Mouse (Mus musculus) limb, embryonic 14.5 days (tissue): ENCODE results near the gene Fut2. TPM values are rescaled to one million over a fixed set of nuclear protein-coding genes. Genes with fewer than 3 reads are reported as not detected.

Source experiments
- ATAC-seq: fragments of 200-750 bp; cut with Nextera tagmentation; 2 replicates; pipeline ENCODE4 v1.8.0; 2017; ENCODE audit warnings: low read depth, moderate number of reproducible peaks, moderate TSS enrichment; ENCODE audit not compliant: low FRiP score
- DNase-seq: peaks from one replicate; pipeline ENCODE4 v3.0.0-alpha.2; 2015; ENCODE audit warnings: low spot score
- H3K27ac ChIP-seq: fragments of 300-500 bp; sonication (generic); replicated peaks from 2 replicates; pipeline ENCODE4 v1.5.1; 2014; ENCODE audit warnings: low read depth, mild to moderate bottlenecking, low read length, moderate library complexity, mixed read lengths
- H3K27me3 ChIP-seq: fragments of 300-500 bp; sonication (generic); 2 replicates; pipeline ENCODE4 v1.6.1; 2014; ENCODE audit warnings: low read length, mixed read lengths; ENCODE audit not compliant: control insufficient read depth, insufficient read depth
- H3K36me3 ChIP-seq: fragments of 300-500 bp; sonication (generic); 2 replicates; pipeline ENCODE4 v1.6.1; 2014; ENCODE audit warnings: mild to moderate bottlenecking, low read length, moderate library complexity, mixed read lengths; ENCODE audit not compliant: control insufficient read depth, insufficient read depth
- H3K4me1 ChIP-seq: fragments of 300-500 bp; sonication (generic); 2 replicates; pipeline ENCODE4 v1.6.1; 2014; ENCODE audit warnings: antibody characterized with exemption, low read length, mixed read lengths; ENCODE audit not compliant: control insufficient read depth, insufficient read depth
- H3K4me2 ChIP-seq: fragments of 300-500 bp; sonication (generic); replicated peaks from 2 replicates; pipeline ENCODE4 v1.6.1; 2014; ENCODE audit warnings: low read depth, mild to moderate bottlenecking, low read length, moderate library complexity; ENCODE audit not compliant: severe bottlenecking
- H3K4me3 ChIP-seq: fragments of 300-500 bp; sonication (generic); replicated peaks from 2 replicates; pipeline ENCODE4 v1.5.1; 2014; ENCODE audit warnings: low read length
- H3K9ac ChIP-seq: fragments of 300-500 bp; sonication (generic); 2 replicates; pipeline ENCODE4 v1.6.1; 2014; ENCODE audit warnings: mild to moderate bottlenecking, low read depth, low read length, moderate library complexity; ENCODE audit not compliant: severe bottlenecking
- H3K9me3 ChIP-seq: fragments of 300-500 bp; sonication (generic); 2 replicates; pipeline ENCODE4 v1.6.1; 2016; ENCODE audit warnings: low read length; ENCODE audit not compliant: control insufficient read depth
- POLR2A ChIP-seq: fragments of 200-500 bp; IDR thresholded peaks from 2 replicates; pipeline ENCODE4 v1.8.0; 2012; ENCODE audit warnings: inconsistent platforms, mild to moderate bottlenecking, moderate library complexity, borderline replicate concordance; ENCODE audit not compliant: insufficient read depth, insufficient read length; ENCODE audit errors: extremely low read depth
- WGBS: fragments of 180-500 bp; shearing (Covaris S2); extraction: QIAGEN DNeasy Blood & Tissue Kit; methylation state at CpG from one replicate; pipeline ENCODE4 v1.1.7; 2014; 5-methylcytosine and 5-hydroxymethylcytosine counted together
- polyA plus RNA-seq, 2 experiments: library from polyadenylated mRNA; depleted of rRNA in 1 of 2; stranded (reverse) in 1 of 2; unstranded in 1 of 2; fragments of >200 nt; fragmentation: Nextera tagmentation in 1 of 2; extraction: Ambion mirVana in 1 of 2; gene quantifications; 2 replicates each; pipeline versions ENCODE4 v1.2.1 to v1.2.3; 2012 to 2014

The Fut2 gene
- polyA plus RNA-seq, 2 experiments = 1.4 to 2.9 TPM

GRCm38 (mm10) chr7:45640191-45640957 is 25.8 kb downstream of the Fut2 start:
- ATAC-seq (no peak), DNase-seq (no peak)
- Histone ChIP-seq H3K27me3 (no peaks in the 10 kb centered on the region), H3K27ac (no peak overlapping the region; the same call in 1 of the 2 replicates), H3K9me3 (no peaks in the 10 kb centered on the region), H3K9ac (no peak overlapping the region), H3K4me2 (0 out of 2 replicates have a peak overlapping the region, but pooled peaks have one; percentile 15), H3K4me1 (peaks cover 35% of the 10 kb centered on the region), H3K36me3 (0 out of 2 replicates have a peak, but pooled peaks cover 7% of the 10 kb centered on the region), H3K4me3 (peak overlapping the region; percentile 7; the same call in 1 of the 2 replicates)
- TF ChIP-seq POLR2A = no peak
- WGBS = 75% methylated on average over 19 of the region's 19 CpGs

- WGBS = 27% methylated on average over 19 of the region's 19 CpGs
These were observed 26.6 kb downstream of the Fut2 start, which contains the start of gene Mamstr for GRCm38 (mm10) chr7:45639561-45640027. Gene Mamstr (plus strand): TSS chr7:45639977.

GRCm38 (mm10) chr7:45638623-45639401 is 27.4 kb downstream of the Fut2 start:
- Histone ChIP-seq H3K27ac (no peak overlapping the region), H3K9me3 (no peaks in the 10 kb centered on the region), H3K36me3 (0 out of 2 replicates have a peak, but pooled peaks cover 7% of the 10 kb centered on the region), H3K27me3 (no peaks in the 10 kb centered on the region), H3K9ac (peak overlapping the region; percentile 38; the same call in 1 of the 2 replicates), H3K4me1 (peaks cover 30% of the 10 kb centered on the region), H3K4me3 (peak overlapping the region; percentile 29), H3K4me2 (peak overlapping the region; percentile 52)
- TF ChIP-seq POLR2A = peak; percentile 67; the same call in 1 of the 2 replicates
- 19% methylated on average over 29 of the region's 29 CpGs for WGBS
- ATAC-seq (peak; percentile 85), DNase-seq (peak; percentile 98)

More at GRCm38 (mm10) chr7:45639561-45640027, 26.6 kb downstream of the Fut2 start, which contains the start of gene Mamstr:
- Histone ChIP-seq H3K27ac (no peak within 1 kb of the TSS; the same call in 1 of the 2 replicates), H3K4me3 (peak within 1 kb of the TSS; percentile 7; the same call in 1 of the 2 replicates), H3K9me3 (no peaks in the 10 kb centered on the region), H3K36me3 (0 out of 2 replicates have a peak, but pooled peaks cover 7% of the 10 kb centered on the region), H3K4me2 (0 out of 2 replicates have a peak within 1 kb of the TSS, but pooled peaks have one; percentile 52), H3K4me1 (peaks cover 33% of the 10 kb centered on the region), H3K9ac (no peak within 1 kb of the TSS), H3K27me3 (no peaks in the 10 kb centered on the region)
- ATAC-seq (peak; percentile 12; the same call in 1 of the 2 replicates), DNase-seq (peak; percentile 73)
- no peak for TF ChIP-seq POLR2A

- DNase-seq = no peak
- H3K27ac ChIP-seq = no peak overlapping the region
- no peaks in the 10 kb centered on the region for H3K9me3 ChIP-seq
- 0 out of 2 replicates have a peak, but pooled peaks cover 7% of the 10 kb centered on the region for H3K36me3 ChIP-seq
- ATAC-seq = no peak
- no peak overlapping the region for H3K4me2 ChIP-seq
- no peaks in the 10 kb centered on the region for H3K27me3 ChIP-seq
- TF ChIP-seq POLR2A = no peak
- no peak overlapping the region for H3K9ac ChIP-seq
- H3K4me1 ChIP-seq = peaks cover 27% of the 10 kb centered on the region
- WGBS = 96% methylated on average over 6 of the region's 6 CpGs
- no peak overlapping the region for H3K4me3 ChIP-seq
These were observed 28.5 kb downstream of the Fut2 start for GRCm38 (mm10) chr7:45637710-45638109.
